Mouse (Mus musculus) lung, embryonic 14.5 days (tissue): ENCODE data around the gene Golt1a. TPM values are rescaled to one million over a fixed set of nuclear protein-coding genes. Genes with fewer than 3 reads are reported as not detected.

Experiments used
- ATAC-seq: fragments of 200-750 bp; cut with Nextera tagmentation; 2 replicates; pipeline ENCODE4 v1.8.0; 2017; ENCODE audit warnings: mild to moderate bottlenecking, moderate TSS enrichment, moderate library complexity; ENCODE audit not compliant: insufficient read depth
- DNase-seq: peaks from one replicate; pipeline ENCODE4 v3.0.0-alpha.2; 2015
- H3K27ac ChIP-seq: fragments of 300-500 bp; sonication (generic); 2 replicates; pipeline ENCODE4 v1.5.1; 2014; ENCODE audit warnings: low read depth, mild to moderate bottlenecking, moderate library complexity
- H3K27me3 ChIP-seq: fragments of 300-500 bp; sonication (generic); 2 replicates; pipeline ENCODE4 v1.6.1; 2014; ENCODE audit warnings: low read length, control low read depth; ENCODE audit not compliant: insufficient read depth
- H3K36me3 ChIP-seq: fragments of 300-500 bp; sonication (generic); 2 replicates; pipeline ENCODE4 v1.6.1; 2014; ENCODE audit warnings: control low read depth; ENCODE audit not compliant: insufficient read depth
- H3K4me1 ChIP-seq: fragments of 300-500 bp; sonication (generic); 2 replicates; pipeline ENCODE4 v1.6.1; 2014; ENCODE audit warnings: antibody characterized with exemption, control low read depth; ENCODE audit not compliant: insufficient read depth
- H3K4me2 ChIP-seq: fragments of 300-500 bp; sonication (generic); 2 replicates; pipeline ENCODE4 v1.6.1; 2014; ENCODE audit warnings: mild to moderate bottlenecking
- H3K4me3 ChIP-seq: fragments of 300-500 bp; sonication (generic); 2 replicates; pipeline ENCODE4 v1.5.1; 2014; ENCODE audit warnings: low read depth, low read length
- H3K9ac ChIP-seq: fragments of 300-500 bp; sonication (generic); 2 replicates; pipeline ENCODE4 v1.6.1; 2014
- H3K9me3 ChIP-seq: fragments of 300-500 bp; sonication (generic); 2 replicates; pipeline ENCODE4 v1.6.1; 2016; ENCODE audit warnings: low read depth, low read length, control low read depth
- CTCF ChIP-seq: IDR thresholded peaks from 2 replicates; pipeline ENCODE4 v1.5.1; 2016; ENCODE audit warnings: antibody characterized with exemption, low read depth
- WGBS: fragments of 180-500 bp; shearing (Covaris S2); extraction: QIAGEN DNeasy Blood & Tissue Kit; methylation state at CpG from one replicate; pipeline ENCODE4 v1.1.7; 2014; 5-methylcytosine and 5-hydroxymethylcytosine counted together
- polyA plus RNA-seq: library from polyadenylated mRNA; unstranded; fragments of >200 nt; fragmentation: Nextera tagmentation; extraction: Ambion mirVana; gene quantifications from 2 replicates; pipeline ENCODE4 v1.2.1, GENCODE M21; 2014

Golt1a gene
- polyA plus RNA-seq, 1 experiment from 2014 or later: 0.55 TPM

DNA sequence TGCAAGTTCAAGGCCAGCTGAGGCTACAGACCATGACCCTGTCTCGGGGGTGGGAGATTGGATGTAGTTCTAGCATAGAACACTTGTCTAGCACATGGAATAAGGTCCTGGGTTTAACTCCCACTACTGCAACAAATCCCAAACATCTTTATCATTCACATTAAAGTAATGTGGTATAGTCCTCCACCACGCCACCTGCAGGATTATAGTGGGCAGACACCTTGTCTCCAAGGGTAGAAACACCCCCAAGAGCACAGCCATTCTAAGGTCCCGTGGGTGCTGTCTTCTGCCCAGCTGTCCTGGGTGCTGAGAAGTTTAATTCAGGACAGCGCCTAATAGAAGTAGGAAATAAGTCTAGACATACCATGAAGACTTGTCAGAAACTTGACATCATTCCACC lies 7.0 kb downstream of the Golt1a start:
- Histone ChIP-seq H3K9ac (no peak overlapping the region), H3K4me2 (no peak overlapping the region), H3K27ac (no peak overlapping the region), H3K36me3 (no peaks in the 10 kb centered on the region), H3K9me3 (no peaks in the 10 kb centered on the region), H3K4me1 (no peaks in the 10 kb centered on the region), H3K27me3 (no peaks in the 10 kb centered on the region), H3K4me3 (no peak overlapping the region)
- no peak for ATAC-seq
- 0 out of 2 replicates have a peak, but pooled peaks have one; percentile 5 for TF ChIP-seq CTCF
- 77% methylated on average over 4 of the region's 4 CpGs for WGBS
- DNase-seq: no peak

DNA sequence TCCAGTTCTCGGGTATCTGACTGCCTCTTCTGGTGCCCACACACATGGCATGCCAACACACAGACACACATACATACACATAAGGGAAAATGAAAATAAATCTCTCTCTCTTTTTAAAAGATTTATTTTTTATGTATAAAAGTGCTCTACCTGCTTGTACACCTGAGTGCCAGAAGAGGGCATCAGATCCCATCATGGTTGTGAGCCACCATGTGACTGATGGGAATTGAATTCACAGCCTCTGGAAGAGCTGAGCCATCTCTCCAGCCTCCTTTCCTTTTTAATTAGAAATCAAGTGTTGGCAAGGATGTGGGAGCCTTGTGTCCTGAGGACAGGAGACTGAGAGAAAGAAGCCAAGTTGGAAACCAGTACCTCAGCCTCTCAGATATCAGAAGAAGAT lies 7.5 kb downstream of the Golt1a start:
- H3K4me2 ChIP-seq: no peak overlapping the region
- peak; percentile 34; the same call in 1 of the 2 replicates for TF ChIP-seq CTCF
- H3K27me3 ChIP-seq: no peaks in the 10 kb centered on the region
- no peaks in the 10 kb centered on the region for H3K36me3 ChIP-seq
- H3K9ac ChIP-seq: no peak overlapping the region
- 56% methylated on average over 1 of the region's 1 CpGs for WGBS
- DNase-seq (no peak), ATAC-seq (no peak)
- H3K4me1 ChIP-seq: no peaks in the 10 kb centered on the region
- no peaks in the 10 kb centered on the region for H3K9me3 ChIP-seq
- H3K27ac ChIP-seq: no peak overlapping the region
- H3K4me3 ChIP-seq: no peak overlapping the region

DNA sequence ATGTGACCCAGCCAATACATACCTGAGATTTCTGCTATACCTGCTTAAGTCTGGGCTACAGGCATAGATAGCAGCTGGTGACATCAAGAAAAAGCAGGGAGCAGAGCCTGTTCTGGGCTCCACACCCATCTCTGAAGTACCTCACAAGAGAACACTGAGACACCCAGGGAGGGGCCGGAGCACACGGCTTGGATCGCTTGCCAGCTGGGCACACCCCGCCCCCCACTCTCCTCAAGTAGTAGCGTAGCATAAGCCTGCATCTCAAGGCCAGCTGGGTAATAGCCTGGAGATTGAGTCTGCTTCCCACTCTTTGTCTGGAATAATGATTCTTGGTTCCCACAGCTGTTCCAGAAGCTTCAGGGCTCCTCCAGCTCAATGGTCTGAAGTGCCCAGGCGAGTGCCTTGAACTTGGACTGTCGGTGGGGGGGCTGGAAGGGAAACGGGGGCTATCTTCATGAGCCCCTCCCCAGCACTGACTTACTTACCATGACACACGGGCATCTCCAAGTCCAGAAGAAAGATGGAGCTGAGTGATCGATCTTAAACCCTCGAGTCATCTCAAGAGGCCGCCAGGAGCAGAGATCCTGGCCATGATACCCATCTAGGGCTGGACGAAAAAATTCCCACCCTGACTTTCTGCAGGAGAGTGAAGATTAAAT lies 11.8 kb downstream of the Golt1a start, which contains the start of gene Kiss1:
Gene Kiss1 (plus strand): TSS at position 609 of the 659 bp plus-strand sequence.
- no peaks in the 10 kb centered on the region for H3K36me3 ChIP-seq
- ATAC-seq (no peak), DNase-seq (no peak)
- no peak for TF ChIP-seq CTCF
- no peaks in the 10 kb centered on the region for H3K9me3 ChIP-seq
- H3K9ac ChIP-seq: no peak within 1 kb of the TSS
- WGBS: 62% methylated on average over 13 of the region's 13 CpGs
- H3K27ac ChIP-seq: no peak within 1 kb of the TSS
- H3K4me1 ChIP-seq: 0 out of 2 replicates have a peak, but pooled peaks cover 2% of the 10 kb centered on the region
- no peak within 1 kb of the TSS for H3K4me2 ChIP-seq
- H3K27me3 ChIP-seq: no peaks in the 10 kb centered on the region
- no peak within 1 kb of the TSS for H3K4me3 ChIP-seq

DNA sequence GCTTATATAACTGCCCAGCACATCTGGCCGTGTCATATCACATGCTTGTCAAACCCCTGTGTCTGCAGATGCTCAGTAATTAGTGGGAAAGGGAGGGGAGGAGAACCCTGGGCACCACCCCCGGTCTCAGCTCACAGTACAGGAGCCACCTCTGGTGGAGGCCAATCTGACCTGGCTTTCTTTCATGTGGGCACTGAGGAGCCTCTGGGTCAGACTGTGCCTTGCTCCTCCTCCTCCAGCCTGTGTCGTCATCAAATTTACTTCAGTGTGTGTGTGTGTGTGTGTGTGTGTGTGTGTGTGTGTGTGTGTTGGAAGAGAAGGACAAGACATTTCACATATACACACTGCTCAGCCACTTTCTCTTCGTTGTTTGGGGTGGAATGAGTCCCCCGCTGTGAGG lies 13.7 kb downstream of the Golt1a start:
- H3K27ac ChIP-seq: no peak overlapping the region
- H3K9ac ChIP-seq: no peak overlapping the region
- peaks cover 3% of the 10 kb centered on the region; the same call in 1 of the 2 replicates for H3K4me1 ChIP-seq
- WGBS: 16% methylated on average over 5 of the region's 5 CpGs
- no peak overlapping the region for H3K4me3 ChIP-seq
- no peaks in the 10 kb centered on the region for H3K36me3 ChIP-seq
- H3K27me3 ChIP-seq: no peaks in the 10 kb centered on the region
- no peak for DNase-seq
- no peak for TF ChIP-seq CTCF
- peak; percentile 50 for ATAC-seq
- no peak overlapping the region for H3K4me2 ChIP-seq
- H3K9me3 ChIP-seq: no peaks in the 10 kb centered on the region

DNA sequence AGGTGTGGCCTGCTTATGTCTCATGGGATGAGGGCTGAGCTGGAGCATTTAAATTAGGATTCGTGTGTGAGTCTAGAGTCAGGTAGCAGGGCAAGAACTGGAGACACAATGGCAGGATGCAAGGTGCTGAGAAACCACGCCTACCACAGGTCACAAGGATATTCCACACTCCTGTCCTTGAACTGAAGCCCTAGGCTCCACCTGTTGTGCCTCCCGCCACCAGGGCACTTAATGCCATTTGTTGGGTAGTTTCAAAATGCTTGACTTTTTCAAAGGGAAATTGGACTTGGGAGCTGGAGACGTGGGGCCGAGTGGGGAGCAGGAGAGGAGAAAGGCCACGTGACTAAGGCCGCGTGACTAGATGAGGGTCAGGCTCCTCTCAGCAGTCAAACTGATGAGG lies 16.4 kb downstream of the Golt1a start:
- ATAC-seq (no peak), DNase-seq (no peak)
- no peaks in the 10 kb centered on the region for H3K9me3 ChIP-seq
- H3K36me3 ChIP-seq: no peaks in the 10 kb centered on the region
- no peak overlapping the region for H3K27ac ChIP-seq
- H3K27me3 ChIP-seq: peaks cover 7% of the 10 kb centered on the region; the same call in 1 of the 2 replicates
- no peak for TF ChIP-seq CTCF
- H3K4me1 ChIP-seq: peaks cover 15% of the 10 kb centered on the region; the same call in 1 of the 2 replicates
- no peak overlapping the region for H3K9ac ChIP-seq
- H3K4me3 ChIP-seq: no peak overlapping the region
- no peak overlapping the region for H3K4me2 ChIP-seq
- 76% methylated on average over 8 of the region's 8 CpGs for WGBS

DNA sequence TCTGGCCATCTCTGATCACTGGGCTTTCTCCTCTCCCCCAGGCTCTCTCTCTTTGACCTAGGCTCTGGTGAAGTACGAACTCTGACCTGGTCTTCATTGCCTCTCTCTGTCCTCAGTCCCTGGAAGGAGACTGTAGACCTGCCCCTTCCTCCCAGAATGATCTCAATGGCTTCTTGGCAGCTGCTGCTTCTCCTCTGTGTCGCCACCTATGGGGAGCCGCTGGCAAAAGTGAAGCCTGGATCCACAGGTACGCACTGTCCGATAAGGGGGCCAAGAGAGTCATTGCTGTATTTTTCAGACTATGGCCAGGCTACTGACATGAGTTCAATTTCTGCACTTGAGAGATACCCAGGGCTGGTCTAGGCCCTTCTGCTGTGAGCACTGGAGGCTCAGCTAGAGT lies 17.5 kb downstream of the Golt1a start:
- DNase-seq (no peak), ATAC-seq (no peak)
- 0 out of 2 replicates have a peak, but pooled peaks have one; percentile 9 for TF ChIP-seq CTCF
- Histone ChIP-seq H3K27ac (no peak overlapping the region), H3K27me3 (peaks cover 7% of the 10 kb centered on the region; the same call in 1 of the 2 replicates), H3K9ac (no peak overlapping the region), H3K9me3 (no peaks in the 10 kb centered on the region), H3K4me3 (no peak overlapping the region), H3K4me2 (no peak overlapping the region), H3K36me3 (no peaks in the 10 kb centered on the region), H3K4me1 (peaks cover 19% of the 10 kb centered on the region; the same call in 1 of the 2 replicates)
- 56% methylated on average over 5 of the region's 5 CpGs for WGBS

DNA sequence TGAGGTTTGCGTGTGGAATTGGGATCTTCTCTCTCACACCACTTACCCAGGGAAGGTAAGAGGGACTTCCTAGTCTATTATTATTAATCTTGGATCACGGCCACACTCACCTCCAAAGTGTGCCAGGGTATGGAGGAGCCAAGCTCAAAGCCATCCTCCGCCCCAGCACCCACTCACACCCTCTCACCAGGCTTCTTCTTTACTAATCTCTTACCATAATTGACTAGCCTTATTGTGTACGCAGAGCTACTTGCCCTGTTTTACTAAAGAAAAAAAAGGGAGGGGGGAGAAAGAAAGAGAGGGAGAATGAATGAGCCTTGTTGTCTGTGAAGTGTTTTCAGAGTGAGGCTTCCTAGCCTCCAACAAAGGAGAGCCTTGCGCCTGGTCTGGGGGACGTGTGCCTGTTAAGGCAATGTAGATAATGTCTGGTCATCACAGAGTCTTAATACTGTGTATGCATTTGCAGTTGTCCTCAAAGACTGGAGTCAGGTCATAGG lies 18.7 kb downstream of the Golt1a start:
- 0 out of 2 replicates have a peak, but pooled peaks have one; percentile 33 for ATAC-seq
- no peak overlapping the region; the same call in 1 of the 2 replicates for H3K4me2 ChIP-seq
- peak overlapping the region; percentile 77 for H3K27ac ChIP-seq
- peaks cover 7% of the 10 kb centered on the region; the same call in 1 of the 2 replicates for H3K27me3 ChIP-seq
- H3K4me3 ChIP-seq: no peak overlapping the region
- H3K9ac ChIP-seq: no peak overlapping the region
- H3K9me3 ChIP-seq: no peaks in the 10 kb centered on the region
- no peaks in the 10 kb centered on the region for H3K36me3 ChIP-seq
- DNase-seq: no peak
- WGBS: 54% methylated on average over 6 of the region's 6 CpGs
- no peak for TF ChIP-seq CTCF
- peaks cover 19% of the 10 kb centered on the region; the same call in 1 of the 2 replicates for H3K4me1 ChIP-seq
